Mouse (Mus musculus): Measurements from ENCODE around the gene Nsf.

Gene Nsf

DNA sequence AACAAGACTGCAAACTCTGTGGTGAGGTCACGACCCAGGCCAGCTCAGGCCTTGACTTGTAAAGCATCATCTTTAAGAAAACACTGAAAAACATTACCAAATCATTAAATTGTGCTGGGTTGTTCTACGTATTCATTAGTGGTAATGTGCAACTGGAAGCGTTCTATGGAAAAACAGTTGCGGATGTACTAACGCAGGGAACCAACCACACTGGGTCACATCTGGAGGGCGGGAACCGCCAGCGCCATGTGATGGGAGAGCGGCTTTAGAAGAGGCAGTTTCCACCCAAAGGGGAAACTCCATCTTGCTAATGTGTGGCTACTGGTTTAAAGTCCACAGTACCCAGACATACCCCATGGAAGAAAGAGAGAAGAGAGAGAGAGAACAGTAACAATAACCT lies 123.4 kb downstream of the Nsf start:
- no peak for DNase-seq

DNA sequence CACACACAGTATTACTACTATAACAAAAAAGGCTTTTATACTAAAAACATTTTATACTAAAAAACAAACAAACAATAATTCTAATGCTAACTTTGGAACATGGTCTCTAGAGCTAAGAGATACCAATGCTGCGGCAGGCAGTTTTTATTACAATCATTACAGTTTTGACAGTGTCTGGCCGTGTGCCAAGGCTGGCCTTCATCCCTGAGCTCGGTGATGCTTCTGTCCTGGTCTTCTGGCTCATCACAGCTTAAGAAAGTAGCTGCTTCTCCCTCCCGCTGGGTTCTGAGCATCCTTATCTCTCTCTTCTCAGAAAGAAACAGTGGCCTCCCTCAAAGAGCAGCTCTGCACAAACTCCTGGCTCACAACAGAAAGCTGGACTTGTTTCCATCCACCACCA lies 123.9 kb downstream of the Nsf start:
- DNase-seq: no peak

DNA sequence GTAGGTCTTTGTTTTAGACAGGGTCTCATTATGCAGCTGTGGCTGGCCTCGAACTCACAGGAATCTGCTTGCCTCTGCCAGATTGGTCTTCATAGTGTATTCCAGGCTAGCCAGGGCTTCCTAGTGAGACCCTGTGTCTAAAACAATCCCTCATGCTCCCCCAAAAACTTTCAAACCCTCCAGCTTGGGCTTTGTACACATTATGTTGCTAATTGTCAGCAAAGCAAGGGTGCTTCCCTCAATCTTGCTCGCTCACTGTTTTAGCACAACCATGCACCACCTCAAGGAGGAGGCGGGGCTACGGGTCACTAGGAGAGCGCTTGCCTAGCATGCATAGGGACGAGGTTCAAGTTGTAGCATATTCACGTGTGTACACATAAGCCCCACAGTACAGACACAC lies 125.0 kb downstream of the Nsf start:
- no peak for DNase-seq

DNA sequence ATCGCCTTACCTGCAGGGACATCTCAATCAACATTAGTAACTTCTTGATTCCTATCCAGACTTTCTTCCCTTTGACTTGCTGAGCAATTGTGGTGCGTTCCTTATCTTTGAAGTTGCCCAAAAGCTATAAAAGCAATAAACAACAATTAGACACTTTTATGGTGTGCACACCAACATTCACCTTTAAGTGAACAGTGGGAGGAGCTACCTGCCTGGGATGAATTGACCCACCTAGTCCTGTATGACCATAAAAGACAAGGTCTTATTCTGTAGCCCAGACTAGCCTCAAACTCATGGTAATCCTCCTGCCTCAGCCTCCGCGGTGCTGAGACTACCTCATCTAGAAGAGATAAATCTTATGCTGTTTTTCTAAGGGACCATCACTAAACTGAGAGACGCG lies 126.7 kb downstream of the Nsf start:
- DNase-seq: no peak

DNA sequence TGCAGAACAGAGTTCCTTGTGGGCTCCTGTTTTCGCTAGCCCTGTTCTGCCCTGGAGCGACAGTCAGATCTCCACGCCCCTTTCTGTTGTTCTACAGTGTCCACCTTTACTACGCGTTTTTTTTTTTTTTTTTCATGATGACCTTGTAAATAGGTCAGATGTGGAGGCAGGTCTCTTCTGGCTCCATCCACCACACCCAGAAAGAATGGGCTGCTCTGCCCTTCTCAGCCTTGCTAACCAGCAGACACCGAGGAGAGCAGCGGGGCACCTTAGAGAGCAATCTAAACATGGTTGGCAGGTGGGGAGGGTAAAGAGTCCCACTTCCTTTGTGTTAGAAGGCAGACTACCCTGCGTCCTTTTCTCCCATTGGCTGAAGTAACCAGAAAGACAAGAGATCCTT lies 137.1 kb downstream of the Nsf start:
- no peak for DNase-seq

DNA sequence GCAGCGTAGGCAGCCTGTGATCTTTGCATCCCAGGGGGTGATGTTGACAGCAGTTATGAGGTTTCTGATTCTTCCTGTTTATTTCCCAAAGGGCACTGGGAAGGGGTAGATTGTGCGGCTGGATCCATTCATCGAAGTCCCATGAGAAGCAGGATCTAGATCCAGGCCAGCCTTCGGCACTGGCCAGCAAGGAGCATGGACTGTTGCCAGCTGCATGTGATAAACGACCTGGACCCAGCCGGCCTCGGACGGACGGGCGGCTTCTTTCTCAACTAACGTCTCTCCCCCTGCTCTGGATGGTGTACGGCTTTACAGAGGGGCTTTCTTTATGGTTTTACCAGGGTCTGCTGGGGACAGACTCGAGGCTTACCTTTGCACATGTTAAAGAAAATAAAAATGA lies 137.9 kb downstream of the Nsf start:
- DNase-seq: no peak

DNA sequence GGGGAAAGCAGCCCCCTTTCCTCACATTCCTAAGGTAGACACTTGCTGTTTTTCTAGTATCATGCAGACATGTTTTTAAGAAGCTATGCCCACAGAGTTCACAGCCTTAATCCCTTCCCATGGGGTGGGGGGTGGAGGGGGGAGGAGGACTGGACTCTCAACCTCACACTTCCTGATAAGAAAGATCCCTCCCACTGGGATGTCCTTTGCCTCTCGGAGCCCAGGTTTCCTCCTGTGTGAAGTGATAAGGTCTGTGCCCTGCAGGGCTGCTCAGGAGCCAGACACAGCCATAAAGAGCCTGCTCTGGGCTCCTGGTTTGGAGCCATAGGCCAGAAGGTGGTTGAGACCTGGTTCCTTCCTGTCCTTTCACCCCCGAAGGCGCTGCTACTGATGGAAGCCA lies 139.0 kb downstream of the Nsf start:
- DNase-seq: no peak

DNA sequence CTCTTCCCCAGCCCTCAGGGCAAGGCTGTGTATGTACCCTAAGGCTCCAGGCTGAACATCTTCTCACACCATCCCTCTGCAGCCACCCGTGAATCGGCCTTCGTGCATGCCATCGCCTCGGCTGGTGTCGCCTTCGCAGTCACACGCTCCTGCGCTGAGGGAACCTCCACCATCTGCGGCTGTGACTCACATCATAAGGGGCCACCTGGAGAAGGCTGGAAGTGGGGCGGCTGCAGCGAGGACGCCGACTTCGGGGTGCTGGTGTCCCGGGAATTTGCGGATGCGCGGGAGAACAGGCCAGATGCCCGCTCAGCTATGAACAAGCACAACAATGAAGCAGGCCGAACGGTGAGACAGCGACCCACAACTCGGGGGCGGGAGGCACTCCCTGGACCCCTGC lies 142.6 kb downstream of the Nsf start:
- no peak for DNase-seq

DNA sequence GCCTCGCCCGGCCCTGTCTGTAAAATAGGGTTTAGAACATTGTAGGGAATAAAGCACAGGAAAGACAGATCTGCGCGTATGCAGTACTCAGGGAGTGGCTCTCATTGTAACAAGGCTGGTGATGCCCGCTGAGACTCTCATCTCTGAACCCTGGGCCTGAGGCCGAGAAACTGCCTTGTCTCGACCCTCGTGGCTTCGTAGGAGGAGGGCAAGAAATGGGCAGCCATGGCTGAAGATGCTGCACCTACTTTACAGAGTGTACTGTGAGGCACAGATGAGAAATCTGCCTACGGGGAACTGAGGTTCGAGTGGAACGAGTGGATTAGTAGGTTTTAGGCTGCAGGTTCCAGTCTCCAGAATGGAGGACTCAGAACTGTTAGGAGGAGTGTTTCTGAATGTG lies 143.2 kb downstream of the Nsf start:
- DNase-seq: no peak

DNA sequence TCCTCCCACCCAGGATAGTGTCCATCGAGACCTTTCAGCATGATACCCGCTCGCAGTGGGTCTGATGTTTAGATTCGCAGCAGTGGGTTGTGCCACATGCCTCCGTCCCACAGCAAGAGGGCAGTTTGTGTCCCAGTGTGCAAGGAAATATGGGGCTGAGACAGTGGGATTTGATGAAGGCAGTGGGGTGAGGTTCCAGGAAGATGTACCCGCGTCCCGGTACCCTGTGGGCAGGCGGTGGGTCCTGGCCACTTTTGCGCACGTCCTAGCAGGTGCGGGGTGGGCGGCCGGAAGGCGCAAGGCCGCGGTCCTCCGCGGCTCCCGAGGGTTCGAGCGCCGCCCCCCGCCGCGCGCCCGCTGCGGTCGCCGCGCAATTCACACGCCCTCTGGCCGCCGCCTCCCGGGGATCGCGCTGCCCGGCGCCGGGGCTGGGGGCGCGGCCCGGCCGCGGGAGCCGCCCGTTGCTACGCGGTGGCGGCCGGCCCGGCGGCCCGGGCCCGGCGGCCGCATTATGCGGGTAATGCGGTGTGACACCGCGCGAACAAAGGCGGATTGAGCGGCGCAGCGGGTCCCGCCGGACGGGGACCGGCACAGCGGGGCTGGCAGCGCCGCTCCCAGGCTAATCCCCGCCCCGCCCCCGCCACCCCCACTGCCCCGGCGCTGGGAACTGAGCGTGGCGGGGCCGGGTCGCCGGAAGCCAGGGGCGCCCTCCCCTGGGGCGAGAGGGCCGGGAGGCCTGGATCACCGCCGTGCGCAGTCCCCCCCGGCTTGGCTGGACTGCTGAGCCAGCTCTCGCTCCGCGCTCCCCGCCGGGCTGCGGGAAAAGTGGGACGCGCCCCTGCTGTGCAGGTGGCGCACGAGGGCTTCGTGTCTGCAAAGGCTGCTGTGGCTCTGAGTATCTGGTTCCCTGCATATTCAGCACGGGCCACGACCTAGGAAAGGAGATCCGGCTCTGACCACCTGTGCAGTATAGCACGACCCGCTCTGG lies 144.0 kb downstream of the Nsf start:
- peak; percentile 25 for DNase-seq

DNA sequence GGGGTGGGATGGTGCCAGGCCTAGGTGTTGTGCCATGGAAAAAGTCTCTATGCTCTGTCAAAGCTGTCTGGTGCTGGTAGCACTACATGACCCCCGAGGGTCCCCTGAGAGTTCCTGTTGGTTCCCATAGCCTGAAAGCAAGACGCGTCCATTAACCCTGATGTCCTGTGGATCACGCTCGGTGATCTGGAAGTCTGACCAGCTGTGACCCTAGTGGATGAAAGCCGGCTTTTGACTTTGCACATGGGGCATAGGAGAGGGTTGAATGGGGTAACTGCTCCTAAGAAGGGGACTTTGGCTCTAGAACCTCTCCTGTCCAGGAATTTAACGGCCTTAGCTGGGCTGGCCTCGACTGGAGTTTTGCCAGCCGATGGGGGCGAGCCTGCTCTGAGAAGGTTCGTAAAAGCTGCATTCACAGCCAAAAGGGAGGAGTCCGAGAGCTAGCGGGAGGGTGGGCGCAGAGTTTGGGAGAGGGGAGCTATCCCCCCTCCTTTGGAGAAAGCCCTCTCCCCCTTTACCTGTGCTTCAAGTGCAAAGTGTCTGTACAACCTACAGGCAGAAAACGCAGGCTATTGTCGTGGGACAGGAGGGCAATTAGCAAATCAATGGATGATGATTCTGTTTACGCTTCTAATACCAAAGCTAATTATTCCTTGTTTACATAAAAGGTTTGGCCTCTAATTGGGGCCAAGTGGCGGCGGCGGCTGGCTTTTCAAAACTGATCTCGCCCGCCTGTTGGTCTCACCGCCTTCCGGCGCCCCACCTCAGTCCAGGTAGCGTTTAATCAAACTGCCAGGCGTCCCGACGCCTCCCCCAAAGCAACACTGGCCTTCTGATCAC lies 144.9 kb downstream of the Nsf start:
- DNase-seq: no peak

DNA sequence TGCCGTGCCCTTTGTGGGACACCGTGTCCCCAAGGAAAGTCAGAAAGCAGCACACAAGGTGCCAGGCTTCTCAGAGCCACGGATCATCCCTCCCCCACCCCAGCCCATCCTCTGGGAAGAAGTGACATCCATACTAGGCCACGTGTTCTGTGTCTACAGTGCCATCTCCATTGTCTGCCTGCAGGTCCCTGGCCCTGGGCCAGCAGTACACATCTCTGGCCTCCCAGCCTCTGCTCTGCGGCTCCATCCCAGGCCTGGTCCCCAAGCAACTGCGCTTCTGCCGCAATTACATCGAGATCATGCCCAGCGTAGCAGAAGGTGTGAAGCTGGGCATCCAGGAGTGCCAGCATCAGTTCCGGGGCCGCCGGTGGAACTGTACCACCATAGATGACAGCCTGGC lies 145.9 kb downstream of the Nsf start:
- DNase-seq: no peak

DNA sequence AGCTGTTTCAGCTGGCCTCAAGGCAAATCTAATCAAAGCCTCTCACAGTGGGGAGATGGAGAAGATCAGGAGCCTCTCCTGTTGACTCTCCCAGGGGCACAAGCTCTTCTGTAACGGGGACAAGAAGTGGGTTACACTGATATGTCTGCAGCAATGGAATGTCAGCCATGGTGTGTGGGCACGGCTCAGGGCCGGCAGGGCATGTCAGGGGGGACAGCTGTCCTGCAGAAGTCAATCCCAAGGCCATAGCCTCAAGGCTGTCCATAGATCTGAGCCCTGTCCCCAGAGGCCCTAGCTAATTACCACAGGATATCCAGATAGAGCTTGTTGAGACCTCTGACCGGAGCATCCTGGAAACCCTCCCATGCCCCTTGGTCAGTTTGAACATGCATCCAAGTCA lies 149.1 kb downstream of the Nsf start:
- no peak for DNase-seq

DNA sequence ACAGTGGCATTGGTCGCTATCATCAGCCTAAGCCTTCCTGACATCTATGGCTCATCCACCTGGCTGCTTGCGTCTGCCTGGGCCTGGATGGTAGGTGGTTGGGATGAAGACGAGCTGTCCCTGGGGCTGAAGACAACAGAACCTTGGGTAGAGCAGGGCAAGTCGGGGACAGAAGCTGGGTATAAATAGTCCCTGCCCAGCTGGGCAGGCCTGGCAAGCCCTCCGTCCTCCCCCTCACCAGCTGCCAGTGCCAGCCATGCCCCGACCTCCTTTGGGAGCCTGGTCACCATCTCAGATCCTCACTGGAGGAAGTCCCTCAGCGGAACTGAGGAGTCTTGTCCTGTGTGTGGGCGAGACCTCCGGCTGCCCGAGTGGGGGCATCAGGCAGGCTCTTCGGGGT lies 149.7 kb downstream of the Nsf start:
- DNase-seq: no peak

DNA sequence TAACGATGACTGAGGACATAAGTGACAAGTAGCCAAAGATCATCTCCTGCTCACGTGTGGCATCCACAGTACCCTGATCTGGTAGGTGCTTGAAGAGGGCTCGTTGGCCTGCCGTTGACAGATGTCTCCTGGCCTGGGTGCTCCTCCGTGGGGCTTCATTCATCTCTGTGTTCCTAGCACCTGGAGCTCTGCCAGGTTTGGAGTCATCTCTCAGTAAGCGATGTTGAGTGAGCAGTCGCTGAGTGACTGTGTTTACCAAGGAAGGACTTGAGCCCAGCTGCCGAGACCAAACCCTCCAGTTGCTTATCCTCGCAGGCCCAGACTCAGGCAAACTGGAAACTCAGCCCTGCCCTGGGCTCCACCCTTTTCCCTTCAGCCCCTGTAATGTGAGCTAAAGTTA lies 152.7 kb downstream of the Nsf start:
- DNase-seq: no peak

DNA sequence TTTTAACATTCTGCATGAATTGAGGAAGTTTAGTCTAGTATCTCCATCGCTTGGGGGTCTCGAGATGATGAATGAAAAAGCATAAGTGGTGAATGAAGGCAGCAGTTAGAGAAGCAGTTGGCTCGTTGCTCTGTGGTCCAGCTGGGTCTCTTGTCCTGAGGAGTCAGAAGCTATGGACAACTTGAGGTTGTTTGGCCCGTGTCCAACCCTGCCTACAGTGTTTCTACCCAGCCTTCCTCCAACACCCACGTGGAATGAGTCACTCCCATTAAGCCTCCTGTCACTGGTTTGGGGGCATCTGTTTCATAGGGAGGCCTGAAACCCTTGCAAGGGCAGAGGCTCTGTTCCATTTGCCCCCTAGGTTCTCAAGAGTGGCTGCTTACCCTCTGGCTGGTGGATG lies 163.9 kb downstream of the Nsf start:
- no peak for DNase-seq

DNA sequence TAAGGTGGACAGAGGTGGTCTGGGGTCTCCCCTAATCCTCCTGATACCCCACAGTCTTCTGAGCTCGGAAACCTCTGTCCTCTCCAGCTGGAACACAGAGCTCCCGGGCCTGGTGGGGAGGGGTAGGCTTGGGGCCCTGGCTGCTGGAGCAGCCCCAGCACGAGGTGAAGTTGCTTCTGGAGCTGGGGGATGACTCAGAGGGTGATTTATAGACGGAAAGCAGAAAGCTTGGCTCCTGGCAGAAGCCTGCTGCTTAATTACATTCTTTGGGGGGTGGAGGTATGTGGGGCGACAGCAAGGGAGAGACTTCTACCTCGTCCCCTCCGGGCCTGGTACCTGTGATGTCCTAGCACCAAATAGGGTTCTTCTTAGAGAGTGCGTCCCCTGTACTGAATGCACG lies 173.7 kb downstream of the Nsf start:
- DNase-seq: no peak

DNA sequence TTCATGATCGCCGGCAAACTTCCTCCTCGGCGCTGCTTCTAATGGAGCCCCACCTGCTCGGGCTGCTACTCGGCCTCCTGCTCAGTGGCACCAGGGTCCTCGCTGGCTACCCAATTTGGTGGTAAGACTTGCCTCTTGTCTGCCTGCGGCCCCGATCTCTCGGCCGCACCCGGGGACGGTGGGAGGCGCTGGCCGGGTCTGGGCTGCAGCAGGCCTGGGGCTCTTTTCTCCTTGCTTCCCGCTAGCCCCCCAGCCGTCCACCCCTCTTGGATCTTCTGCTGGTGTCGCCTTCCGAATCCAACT lies 179.7 kb downstream of the Nsf start:
- no peak for DNase-seq

DNA sequence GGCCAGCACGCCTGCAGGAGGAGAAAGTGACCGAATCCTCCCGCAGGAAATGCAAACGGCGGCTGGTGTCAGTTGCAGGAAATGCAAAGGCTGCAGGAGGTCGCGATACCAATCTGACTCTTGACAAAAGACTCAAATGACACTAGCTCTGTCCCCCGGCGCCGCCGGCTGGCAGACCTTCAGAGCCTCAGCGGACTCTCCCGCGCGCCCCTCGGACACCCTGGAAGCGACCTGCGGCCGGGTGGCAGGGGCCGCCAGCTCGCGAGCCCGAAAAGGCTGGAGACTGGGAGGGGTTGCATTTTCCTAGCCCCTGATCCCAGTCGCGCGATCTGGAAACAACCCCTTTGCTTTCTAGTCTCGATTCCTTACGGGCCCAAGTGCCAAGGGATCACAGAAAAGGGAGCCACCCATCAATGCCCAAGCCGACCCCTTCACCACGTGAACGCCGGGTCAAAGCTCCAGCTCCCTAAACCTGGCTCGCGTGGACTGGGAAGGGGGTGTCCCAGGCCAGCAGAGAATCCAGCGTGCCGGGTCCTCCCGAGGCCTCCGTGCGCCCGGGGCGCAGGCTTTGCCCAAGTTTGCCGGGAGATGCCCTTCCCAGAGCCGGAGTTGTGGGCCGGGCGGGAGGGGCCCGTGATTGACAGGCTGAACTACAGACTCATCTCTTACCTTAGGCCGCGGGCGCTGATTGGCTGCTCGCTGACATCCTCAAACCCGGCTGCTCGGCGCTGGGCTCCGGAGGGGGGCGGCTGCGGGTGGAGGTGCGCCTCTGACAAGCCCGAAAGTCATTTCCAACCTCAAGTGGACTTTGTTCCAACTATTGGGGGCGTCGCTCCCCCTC lies 180.2 kb downstream of the Nsf start, which contains the start of gene Wnt3:
Gene Wnt3, plus strand, starts transcription at position 764 of the 841 bp plus-strand sequence.
- peak; percentile 68 for DNase-seq

DNA sequence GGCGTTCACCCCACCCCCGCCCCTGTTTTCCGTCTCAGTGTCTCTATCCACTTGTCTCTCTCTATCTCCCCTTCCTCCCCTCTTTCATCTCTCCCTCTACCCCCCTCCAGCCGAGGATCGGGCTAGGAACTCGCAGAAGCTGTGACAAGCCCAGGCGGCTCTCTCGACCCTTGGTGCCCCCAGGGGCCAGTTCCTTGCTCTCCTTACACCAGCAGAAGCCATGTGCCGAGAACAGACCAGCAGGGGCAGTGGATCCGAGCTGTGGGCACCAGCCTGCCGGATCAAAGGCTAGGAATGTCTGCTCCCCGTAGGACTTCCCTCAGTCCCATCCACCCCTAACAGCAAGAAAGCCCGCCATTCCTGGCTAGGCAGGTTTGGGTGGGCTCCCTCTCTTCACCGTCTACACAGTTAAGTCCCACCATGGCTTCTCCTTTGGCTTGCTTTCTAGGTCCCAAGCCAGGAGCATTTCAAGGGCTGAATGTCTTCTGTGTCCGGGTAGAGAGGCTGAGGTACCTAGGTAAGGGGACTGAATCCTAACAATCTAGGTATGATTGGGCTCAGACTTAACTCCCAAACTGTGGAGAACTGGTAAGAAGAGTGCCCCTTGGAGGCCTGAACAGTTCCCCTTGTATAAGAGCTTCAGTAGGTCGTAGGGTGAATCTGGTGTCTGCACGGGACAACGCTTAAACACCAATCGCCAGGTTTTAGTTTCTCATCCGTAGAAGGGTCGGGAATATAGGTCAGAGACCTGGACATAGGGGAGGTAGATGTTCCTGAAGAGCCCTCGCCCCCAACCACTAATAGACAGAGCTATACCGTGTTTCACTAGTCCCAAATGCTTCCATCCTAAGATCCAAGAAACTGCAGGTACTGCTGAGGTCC lies 181.1 kb downstream of the Nsf start:
- no peak for DNase-seq
